Mouse (Mus musculus) hindbrain, embryonic 10.5 days (tissue): ENCODE data around the gene Cep164. TPM values are rescaled to one million over a fixed set of nuclear protein-coding genes. Genes with fewer than 3 reads are reported as not detected.
"Not testable (repeated sequence)": the region's sequence is repeated elsewhere in the genome, so short reads cannot be mapped to it uniquely, and the experiment has no call there.

ENCODE experiments used
- DNase-seq: peaks from one replicate; pipeline ENCODE4 v3.0.0-alpha.2; 2017; ENCODE audit warnings: low spot score
- H3K27ac ChIP-seq: fragments of 300-500 bp; sonication (generic); 2 replicates; pipeline ENCODE4 v1.5.1; 2016; ENCODE audit warnings: mild to moderate bottlenecking, moderate library complexity
- H3K27me3 ChIP-seq: fragments of 300-500 bp; sonication (generic); 2 replicates; pipeline ENCODE4 v1.6.1; 2016; ENCODE audit warnings: mild to moderate bottlenecking; ENCODE audit not compliant: poor library complexity, insufficient read depth, severe bottlenecking
- H3K36me3 ChIP-seq: fragments of 300-500 bp; sonication (generic); 2 replicates; pipeline ENCODE4 v1.6.1; 2016; ENCODE audit warnings: mild to moderate bottlenecking, moderate library complexity
- H3K4me1 ChIP-seq: fragments of 300-500 bp; sonication (generic); replicated peaks from 2 replicates; pipeline ENCODE4 v1.6.1; 2016; ENCODE audit warnings: mild to moderate bottlenecking
- H3K4me3 ChIP-seq: fragments of 300-500 bp; sonication (generic); 2 replicates; pipeline ENCODE4 v1.5.1; 2016; ENCODE audit warnings: mild to moderate bottlenecking, moderate library complexity
- H3K9me3 ChIP-seq: fragments of 300-500 bp; sonication (generic); 2 replicates; pipeline ENCODE4 v1.6.1; 2016; ENCODE audit warnings: mild to moderate bottlenecking, moderate library complexity
- WGBS: fragments of 180-500 bp; shearing (Covaris S2); methylation state at CpG from one replicate; pipeline ENCODE4 v1.1.7; 2016; 5-methylcytosine and 5-hydroxymethylcytosine counted together
- polyA plus RNA-seq: library from polyadenylated mRNA; unstranded; fragments of >200 nt; fragmentation: Nextera tagmentation; extraction: Ambion mirVana; gene quantifications from 2 replicates; pipeline ENCODE4 v1.2.1, GENCODE M21; 2016

Cep164 gene
- polyA plus RNA-seq, 1 experiment from 2014 or later: 16.0 TPM

DNA sequence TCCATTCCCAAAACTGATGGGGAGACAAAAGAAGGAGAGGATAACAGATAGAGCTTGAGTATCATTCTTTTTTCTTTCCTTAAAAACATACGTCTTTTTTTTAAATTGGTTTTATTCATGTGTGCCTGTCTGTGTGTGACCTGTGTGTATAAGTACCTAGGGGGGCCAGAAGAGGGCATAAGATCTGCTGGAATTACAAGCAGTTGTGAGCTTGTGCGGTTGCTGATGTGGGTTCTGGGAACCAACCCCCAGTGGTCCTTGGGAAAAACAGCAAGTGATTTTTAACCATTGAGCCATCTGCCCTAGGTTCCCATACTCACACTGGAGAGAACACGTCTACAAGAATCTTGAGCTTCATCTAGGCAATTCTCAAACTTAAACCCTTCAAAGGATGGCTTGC is 31.2 kb downstream of the Cep164 start:
- WGBS: 87% methylated on average over 3 of the region's 3 CpGs

DNA sequence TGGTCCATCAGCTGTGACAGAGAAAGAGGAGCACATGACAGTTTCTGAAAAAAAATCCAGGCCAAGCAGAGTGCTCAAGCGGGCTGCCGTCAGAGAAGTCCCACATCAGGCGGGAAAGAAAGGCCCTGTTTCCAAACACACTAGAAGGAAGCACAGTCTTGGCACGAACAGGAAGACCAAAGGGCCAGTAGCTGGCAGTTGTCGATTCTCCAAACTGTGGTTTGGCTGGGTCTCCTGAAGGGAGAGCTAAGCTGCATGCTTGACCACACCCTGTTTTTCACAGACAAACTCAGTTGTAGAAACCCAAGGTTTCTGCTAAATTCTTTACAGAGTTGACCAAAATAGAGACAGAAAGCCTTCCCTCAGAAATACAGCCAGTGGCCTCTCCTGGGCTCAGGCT is 32.8 kb downstream of the Cep164 start:
- WGBS: 88% methylated on average over 5 of the region's 5 CpGs
- Histone ChIP-seq H3K4me1 (peaks cover 33% of the 10 kb centered on the region), H3K36me3 (peaks cover 53% of the 10 kb centered on the region), H3K27me3 (no peaks in the 10 kb centered on the region), H3K27ac (no peak overlapping the region), H3K4me3 (no peak overlapping the region), H3K9me3 (no peaks in the 10 kb centered on the region)
- no peak for DNase-seq

More for the DNA sequence above, 31.2 kb downstream of the Cep164 start:
- Histone ChIP-seq H3K36me3 (peaks cover 53% of the 10 kb centered on the region), H3K4me3 (no peak overlapping the region), H3K9me3 (no peaks in the 10 kb centered on the region), H3K4me1 (peaks cover 22% of the 10 kb centered on the region), H3K27ac (no peak overlapping the region), H3K27me3 (no peaks in the 10 kb centered on the region)
- no peak for DNase-seq

DNA sequence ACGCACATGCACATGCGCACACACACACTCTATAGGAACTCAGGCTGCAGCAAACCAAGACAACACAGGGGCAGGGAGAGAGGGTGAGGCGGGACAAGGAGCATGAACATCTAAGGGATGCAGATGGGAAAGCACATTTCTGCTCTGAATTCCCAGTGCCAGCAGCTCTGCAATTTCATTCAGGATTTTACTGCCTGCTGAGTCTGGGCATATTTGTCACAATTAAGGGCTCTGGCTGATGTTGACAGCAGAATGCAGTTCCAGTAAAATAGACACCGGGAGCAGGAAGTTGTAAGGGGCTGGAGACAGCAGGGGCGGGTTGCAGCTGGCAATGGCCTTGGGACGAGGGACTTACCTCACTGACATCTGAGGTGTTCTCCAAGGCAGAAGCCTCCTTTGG is 34.8 kb downstream of the Cep164 start:
- H3K27ac ChIP-seq: no peak overlapping the region
- DNase-seq: no peak

DNA sequence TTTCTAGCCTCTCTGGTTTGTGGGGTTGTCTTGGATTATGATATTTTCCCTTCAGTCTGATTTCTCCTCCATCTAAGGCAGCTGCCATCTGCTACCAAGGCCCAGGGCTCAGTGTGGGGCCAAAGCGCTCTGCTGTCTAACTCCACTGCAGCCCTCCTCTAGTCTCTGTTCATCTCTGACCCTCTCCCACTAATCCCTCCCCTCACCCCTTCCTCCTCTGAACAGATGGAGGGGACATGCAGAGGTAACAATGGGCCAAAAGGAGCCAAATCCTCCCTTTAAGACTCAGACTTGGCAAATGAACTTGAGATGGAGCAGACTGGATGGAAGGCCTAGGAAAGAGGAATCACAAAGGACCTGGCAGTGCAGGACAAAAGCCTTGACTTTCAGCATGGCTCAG is 36.3 kb downstream of the Cep164 start:
- no peak for DNase-seq
- Histone ChIP-seq H3K27ac (peak overlapping the region; percentile 60), H3K4me1 (peaks cover 44% of the 10 kb centered on the region), H3K4me3 (no peak overlapping the region), H3K9me3 (no peaks in the 10 kb centered on the region), H3K27me3 (no peaks in the 10 kb centered on the region), H3K36me3 (peaks cover 56% of the 10 kb centered on the region)
- WGBS: 83% methylated on average over 1 of the region's 1 CpGs

More for the DNA sequence above, 34.8 kb downstream of the Cep164 start:
- H3K36me3 ChIP-seq: peaks cover 52% of the 10 kb centered on the region
- H3K4me3 ChIP-seq: no peak overlapping the region
- 86% methylated on average over 6 of the region's 6 CpGs for WGBS
- H3K9me3 ChIP-seq: no peaks in the 10 kb centered on the region
- H3K4me1 ChIP-seq: peaks cover 47% of the 10 kb centered on the region
- H3K27me3 ChIP-seq: no peaks in the 10 kb centered on the region

DNA sequence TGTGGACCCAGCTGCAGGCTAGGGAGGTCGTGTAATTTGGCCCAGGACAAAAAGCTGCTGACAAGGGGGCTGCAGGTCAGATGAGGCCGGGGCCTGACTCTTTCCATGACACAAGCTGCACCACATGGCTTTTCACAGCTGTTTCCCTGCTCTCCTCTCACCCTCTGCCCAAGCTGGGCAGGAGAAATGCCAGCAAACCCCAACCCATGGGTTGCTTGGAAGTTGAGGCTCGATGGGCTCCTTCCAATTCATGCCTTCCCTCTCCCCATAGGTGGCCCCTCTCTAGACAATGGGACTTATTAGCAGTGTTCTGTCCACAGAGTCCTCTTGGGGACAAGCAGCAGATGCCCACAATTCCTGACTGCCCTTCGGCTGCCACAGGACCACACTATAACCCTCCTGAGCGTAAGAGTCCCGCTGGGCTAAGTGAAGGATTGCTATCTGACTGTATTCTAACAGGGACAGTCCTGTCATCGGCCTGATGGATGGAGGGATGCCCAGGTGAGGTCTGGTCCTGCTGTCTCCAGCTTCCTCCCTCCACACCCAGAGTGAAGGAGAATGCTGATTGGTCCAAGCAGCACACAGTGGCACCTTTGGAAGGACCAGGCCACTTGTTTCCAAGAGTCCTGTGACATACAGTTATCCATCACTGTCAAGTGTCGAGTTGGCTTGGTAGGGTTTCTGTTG is 36.9 kb downstream of the Cep164 start:
- Histone ChIP-seq H3K27me3 (no peaks in the 10 kb centered on the region), H3K4me1 (peaks cover 44% of the 10 kb centered on the region), H3K9me3 (no peaks in the 10 kb centered on the region), H3K27ac (peak overlapping the region; percentile 60; the same call in 1 of the 2 replicates), H3K4me3 (no peak overlapping the region), H3K36me3 (peaks cover 61% of the 10 kb centered on the region)
- WGBS: 74% methylated on average over 8 of the region's 8 CpGs
- DNase-seq: no peak

DNA sequence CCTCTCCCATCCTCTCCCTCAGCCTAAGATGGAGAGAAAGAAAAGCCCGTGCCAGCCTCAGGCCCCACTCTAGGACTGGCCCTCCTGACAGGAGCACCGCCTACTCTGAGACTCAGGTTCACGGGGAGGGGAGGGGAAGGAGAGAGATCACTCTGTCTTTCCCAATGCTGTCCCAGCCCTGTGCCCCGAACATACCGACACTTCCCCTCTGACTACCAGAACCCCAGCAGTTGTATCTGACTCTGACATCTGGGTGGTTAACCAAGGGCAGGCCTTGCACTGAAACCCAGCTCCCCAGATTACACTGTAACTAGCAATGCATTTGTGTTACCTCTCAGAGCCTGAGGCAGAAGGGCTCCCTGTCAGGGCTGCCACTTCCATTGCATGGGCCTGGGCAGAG is 40.1 kb downstream of the Cep164 start:
- Histone ChIP-seq H3K27me3 (no peaks in the 10 kb centered on the region), H3K4me3 (no peak overlapping the region), H3K27ac (peak overlapping the region; percentile 57), H3K36me3 (peaks cover 69% of the 10 kb centered on the region), H3K4me1 (peaks cover 44% of the 10 kb centered on the region), H3K9me3 (no peaks in the 10 kb centered on the region)
- no peak for DNase-seq
- WGBS: 61% methylated on average over 5 of the region's 5 CpGs

DNA sequence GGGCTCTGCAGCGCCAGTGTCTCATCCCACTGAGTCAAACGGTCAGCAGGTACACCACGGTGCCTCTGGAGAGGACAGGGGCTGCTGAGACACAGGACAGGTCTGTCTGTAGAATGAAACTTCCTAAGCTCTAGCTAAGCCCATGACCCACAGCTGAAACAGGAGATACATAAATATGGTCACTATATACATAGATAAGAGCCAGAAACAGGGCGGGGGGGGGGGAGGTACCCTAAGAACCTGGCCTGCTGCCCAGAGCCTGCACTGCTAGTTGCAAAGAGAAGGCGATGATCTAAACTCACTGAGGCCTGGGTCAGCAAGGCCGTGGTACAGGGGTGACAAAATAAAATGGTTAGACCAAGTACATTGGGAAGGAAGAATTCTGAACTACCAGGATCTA is 40.9 kb downstream of the Cep164 start:
- Histone ChIP-seq H3K36me3 (peaks cover 60% of the 10 kb centered on the region), H3K4me3 (no peak overlapping the region), H3K27ac (no peak overlapping the region), H3K4me1 (peaks cover 40% of the 10 kb centered on the region), H3K9me3 (no peaks in the 10 kb centered on the region), H3K27me3 (no peaks in the 10 kb centered on the region)
- WGBS: 90% methylated on average over 6 of the region's 6 CpGs
- DNase-seq: no peak

DNA sequence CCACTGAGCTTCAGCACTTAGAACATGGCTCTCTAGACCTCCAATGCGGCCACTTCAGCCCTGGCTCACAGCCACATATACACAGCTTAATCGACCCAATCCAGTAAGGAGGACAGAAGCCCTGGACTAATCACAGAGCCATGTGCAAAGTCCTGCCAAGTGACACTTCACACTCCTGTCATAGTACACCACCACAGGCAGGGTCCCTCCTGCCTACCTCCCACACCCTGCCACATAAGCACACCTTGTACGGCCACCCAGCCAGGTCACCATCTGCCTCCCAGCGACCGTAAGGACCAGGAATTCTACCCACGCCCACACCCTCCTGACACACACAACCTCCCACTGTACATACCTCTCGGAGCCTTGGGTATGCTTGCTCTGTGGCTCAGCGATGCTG is 41.4 kb downstream of the Cep164 start:
- no peaks in the 10 kb centered on the region for H3K27me3 ChIP-seq
- peaks cover 58% of the 10 kb centered on the region for H3K36me3 ChIP-seq
- H3K4me3 ChIP-seq: no peak overlapping the region
- no peaks in the 10 kb centered on the region for H3K9me3 ChIP-seq
- WGBS: 90% methylated on average over 8 of the region's 8 CpGs
- no peak for DNase-seq
- H3K4me1 ChIP-seq: peaks cover 39% of the 10 kb centered on the region
- H3K27ac ChIP-seq: no peak overlapping the region

DNA sequence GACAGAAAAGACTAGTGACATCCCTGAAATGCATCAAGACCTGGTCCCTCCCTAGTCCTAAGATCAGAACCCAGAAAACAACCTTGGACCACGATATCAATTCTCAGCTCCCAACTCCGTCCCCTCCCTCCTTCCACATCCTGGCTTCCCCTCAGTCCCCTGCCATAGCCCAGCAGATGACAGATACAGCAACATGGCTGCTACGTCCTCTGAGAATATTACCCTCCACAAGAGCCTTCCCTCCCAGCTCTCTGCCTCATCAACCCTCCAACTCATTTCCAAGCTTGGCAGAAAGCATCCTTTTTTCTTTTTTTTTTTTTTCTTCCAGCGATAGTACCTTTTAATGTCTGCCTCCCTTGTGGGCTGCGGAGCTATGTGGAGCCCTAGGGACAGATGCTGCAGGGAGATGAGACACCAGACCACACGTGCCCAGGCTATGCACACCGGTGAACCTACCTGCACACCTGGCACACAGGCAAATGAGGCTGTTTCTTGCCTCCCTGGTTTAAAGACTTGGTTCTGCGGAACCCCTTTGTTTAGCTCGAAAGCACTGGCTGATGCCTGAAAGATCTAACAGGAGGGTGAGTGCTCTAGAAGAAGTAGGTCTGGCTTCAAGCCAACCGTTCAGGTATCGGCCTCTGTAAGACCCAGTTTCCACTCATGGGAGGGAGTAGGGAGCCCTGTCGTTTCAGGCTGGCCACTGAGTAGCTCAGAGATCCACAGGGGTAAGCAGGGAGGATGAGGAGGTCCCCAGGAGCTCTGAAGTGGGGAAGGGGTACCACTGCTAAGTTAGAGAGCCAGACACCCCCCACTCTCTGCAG is 45.0 kb downstream of the Cep164 start:
- H3K36me3 ChIP-seq: peaks cover 62% of the 10 kb centered on the region
- H3K27me3 ChIP-seq: no peaks in the 10 kb centered on the region
- 86% methylated on average over 12 of the region's 12 CpGs for WGBS
- no peaks in the 10 kb centered on the region for H3K9me3 ChIP-seq
- no peak for DNase-seq
- H3K4me3 ChIP-seq: no peak overlapping the region
- peaks cover 21% of the 10 kb centered on the region for H3K4me1 ChIP-seq
- no peak overlapping the region for H3K27ac ChIP-seq

DNA sequence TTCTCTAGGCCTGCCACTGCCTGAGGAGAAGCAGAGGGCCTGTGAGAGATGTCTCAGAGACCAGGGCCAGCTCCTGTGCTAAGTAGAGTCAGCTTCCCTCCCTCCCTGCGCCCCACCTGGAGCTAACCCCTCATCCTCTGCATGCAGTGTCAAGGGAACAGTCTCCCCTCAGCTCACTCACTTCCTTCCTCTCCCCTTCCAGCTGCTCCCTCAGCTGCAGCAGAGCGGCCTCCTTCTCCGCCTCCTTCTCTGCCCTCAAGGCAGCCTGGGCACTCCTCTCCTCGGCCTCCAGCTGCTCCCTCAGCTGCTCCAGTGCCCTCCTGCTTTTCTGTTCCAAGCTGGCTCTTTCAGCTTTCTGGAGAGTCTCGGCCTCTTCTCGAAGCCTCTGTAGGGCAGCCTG is 49.3 kb downstream of the Cep164 start:
- WGBS: 70% methylated on average over 6 of the region's 6 CpGs
- Histone ChIP-seq H3K36me3 (peaks cover 74% of the 10 kb centered on the region), H3K4me3 (no peak overlapping the region), H3K27me3 (no peaks in the 10 kb centered on the region), H3K27ac (0 out of 2 replicates have a peak overlapping the region, but pooled peaks have one; percentile 45), H3K4me1 (peaks cover 18% of the 10 kb centered on the region; the same call in 1 of the 2 replicates), H3K9me3 (no peaks in the 10 kb centered on the region)
- no peak for DNase-seq

DNA sequence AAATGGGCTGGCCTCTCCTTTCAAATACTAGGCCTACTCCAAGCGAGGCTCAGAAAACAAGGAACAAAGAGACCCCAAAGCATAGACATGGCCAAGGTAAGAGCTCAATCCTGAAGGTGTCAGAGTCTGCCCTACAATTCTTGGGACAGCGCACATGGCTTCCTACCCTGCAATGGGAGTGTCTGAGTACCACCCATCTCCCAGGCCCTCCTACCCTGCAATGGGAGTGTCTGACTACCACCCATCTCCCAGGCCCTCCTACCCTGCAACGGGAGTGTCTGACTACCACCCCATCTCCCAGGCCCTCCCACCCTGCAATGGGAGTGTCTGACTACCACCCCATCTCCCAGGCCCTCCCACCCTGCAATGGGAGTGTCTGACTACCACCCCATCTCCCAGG is 52.3 kb downstream of the Cep164 start:
- H3K27me3 ChIP-seq: not testable (repeated sequence)
- H3K36me3 ChIP-seq: peaks cover 85% of the 10 kb centered on the region

DNA sequence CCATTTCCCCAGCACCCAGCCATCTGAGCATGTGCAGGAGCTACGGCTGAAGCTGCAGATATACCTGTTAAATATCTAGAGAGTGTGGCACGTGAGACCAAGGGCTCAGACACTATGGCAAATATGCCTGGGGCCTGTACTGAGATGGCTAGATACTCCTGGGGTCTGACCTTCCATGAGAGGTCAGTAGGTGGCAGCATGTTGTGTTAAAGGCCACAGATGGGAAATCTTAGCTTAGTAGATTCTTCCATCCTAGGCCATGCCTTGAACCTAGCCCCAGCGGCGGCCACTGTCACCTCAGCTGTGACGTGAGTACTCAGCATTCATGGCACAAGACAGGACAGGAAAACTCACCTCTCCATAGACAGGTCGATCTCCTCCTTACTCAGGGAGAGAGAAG is 54.4 kb downstream of the Cep164 start:
- DNase-seq: no peak
- Histone ChIP-seq H3K9me3 (no peaks in the 10 kb centered on the region), H3K4me1 (peaks cover 8% of the 10 kb centered on the region; the same call in 1 of the 2 replicates), H3K27me3 (no peaks in the 10 kb centered on the region), H3K4me3 (no peak overlapping the region), H3K36me3 (peaks cover 94% of the 10 kb centered on the region), H3K27ac (no peak overlapping the region)
- WGBS: 82% methylated on average over 6 of the region's 6 CpGs

More for the DNA sequence above, 52.3 kb downstream of the Cep164 start:
- not testable (repeated sequence) for H3K4me3 ChIP-seq, H3K9me3 ChIP-seq, H3K27ac ChIP-seq, DNase-seq
- H3K4me1 ChIP-seq: peaks cover 13% of the 10 kb centered on the region; the same call in 1 of the 2 replicates
- 80% methylated on average over 3 of the region's 3 CpGs for WGBS

DNA sequence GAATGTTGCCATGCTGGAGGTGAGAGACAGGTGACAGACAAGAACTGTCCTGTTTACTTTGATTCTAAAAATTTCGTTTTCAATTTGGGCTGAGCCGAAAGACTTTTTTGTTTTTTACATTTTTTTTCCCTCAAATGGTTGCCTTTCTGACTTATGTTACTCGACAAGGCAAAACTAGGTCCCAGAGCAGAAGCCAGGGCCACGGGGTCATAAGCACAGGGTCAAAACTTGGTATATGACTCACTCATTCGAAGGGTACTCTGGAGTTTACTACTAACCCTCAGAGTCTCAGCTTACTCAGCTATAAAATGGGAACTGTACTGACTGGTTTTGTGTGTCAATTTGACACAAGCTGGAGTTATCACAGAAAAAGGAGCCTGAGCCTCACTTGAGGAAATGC is 58.9 kb downstream of the Cep164 start:
- Histone ChIP-seq H3K27me3 (no peaks in the 10 kb centered on the region), H3K9me3 (no peaks in the 10 kb centered on the region), H3K36me3 (peaks cover 68% of the 10 kb centered on the region), H3K4me1 (0 out of 2 replicates have a peak, but pooled peaks cover 6% of the 10 kb centered on the region), H3K27ac (no peak overlapping the region), H3K4me3 (no peak overlapping the region)
- WGBS: 91% methylated on average over 5 of the region's 5 CpGs
- no peak for DNase-seq
